In genomic region chr4:46094916-46095825, GRCm38 (mm10) we compare ENCODE assay signal across 9 mouse cellular contexts. TPM values are rescaled to one million over a fixed set of nuclear protein-coding genes. Genes with fewer than 3 reads are reported as not detected.
DNase-seq lines count a peak whose midpoint lies in the region; ATAC-seq lines count a peak whose summit lies in the region.
"Had no signal": no experiment of that assay in that cellular context is flagged by ENCODE, and none has a peak within 500 bp of the region (broad histone marks: within the 10 kb centered on the region; RNA-seq: fewer than 3 reads in every experiment).

No protein-coding gene starts in this region.

- no peak overlapping the region for H3K27ac ChIP-seq in neural tube, embryonic 15.5 days (replicated peaks)
- no peak overlapping the region for H3K27ac ChIP-seq in midbrain, embryonic 16.5 days (ENCODE audit: low read length)
- H3K27ac ChIP-seq: liver, embryonic 15.5 days had no signal

- H3K36me3 ChIP-seq in neural tube, embryonic 15.5 days: no peaks in the 10 kb centered on the region
- no peaks in the 10 kb centered on the region for H3K36me3 ChIP-seq in midbrain, embryonic 16.5 days (ENCODE audit: control insufficient read depth, insufficient read depth, low read length)

- no peak overlapping the region for H3K4me3 ChIP-seq in neural tube, embryonic 15.5 days (replicated peaks)
- no peak overlapping the region for H3K4me3 ChIP-seq in midbrain, embryonic 16.5 days (ENCODE audit: low read depth, low read length)
- H3K4me3 ChIP-seq: liver, embryonic 15.5 days had no signal

- no peaks in the 10 kb centered on the region for H3K27me3 ChIP-seq in neural tube, embryonic 15.5 days (replicated peaks)
- H3K27me3 ChIP-seq in midbrain, embryonic 16.5 days (ENCODE audit: control insufficient read depth, insufficient read depth, low read depth, low read length): no peaks in the 10 kb centered on the region

- intact Hi-C loops in gastrocnemius, postnatal 14 days (cut with DNase I; ENCODE audit: low total_unique reads): no loop called here
- intact Hi-C loops in left cerebral cortex, postnatal 36 days (cut with DNase I): no loop called here

- no peak overlapping the region for H3K4me2 ChIP-seq in neural tube, embryonic 15.5 days
- H3K4me2 ChIP-seq in midbrain, embryonic 16.5 days (ENCODE audit: low read length): no peak overlapping the region
- H3K4me2 ChIP-seq: liver, embryonic 15.5 days had no signal

- DNase-seq in gastrocnemius, adult 18-20 months (ENCODE audit: low spot score): peak; percentile 22
- no peak for DNase-seq in gastrocnemius, adult 8-10 months (ENCODE audit: low spot score in 2 of 2)
- peak; percentile 65 for DNase-seq in retina, postnatal 1 day
- DNase-seq in retina, embryonic 14.5 days (ENCODE audit: low spot score): no peak
- DNase-seq in gastrocnemius, postnatal 14 days: peak; percentile 58
- DNase-seq in left cerebral cortex, postnatal 36 days (ENCODE audit: low spot score in 2 of 2): no peak

- peak; percentile 65 for ATAC-seq in neural tube, embryonic 15.5 days (ENCODE audit: low FRiP score)
- ATAC-seq in midbrain, embryonic 16.5 days: no peak; the same call in 1 of the 2 replicates

- H3K4me1 ChIP-seq in neural tube, embryonic 15.5 days: peaks cover 8% of the 10 kb centered on the region; the same call in 1 of the 2 replicates
- H3K4me1 ChIP-seq in midbrain, embryonic 16.5 days (ENCODE audit: control insufficient read depth, insufficient read depth, low read length): no peaks in the 10 kb centered on the region

- H3K9ac ChIP-seq in neural tube, embryonic 15.5 days (replicated peaks): no peak overlapping the region
- H3K9ac ChIP-seq in midbrain, embryonic 16.5 days (ENCODE audit: low read depth, low read length): no peak overlapping the region
- H3K9ac ChIP-seq: liver, embryonic 15.5 days had no signal

- H3K9me3 ChIP-seq in neural tube, embryonic 15.5 days (replicated peaks): no peaks in the 10 kb centered on the region
- no peaks in the 10 kb centered on the region for H3K9me3 ChIP-seq in midbrain, embryonic 16.5 days (replicated peaks; ENCODE audit: control insufficient read depth, low read length, poor library complexity, severe bottlenecking)
- H3K9me3 ChIP-seq: liver, embryonic 15.5 days had no signal

- 56% methylated on average over 15 of the region's 15 CpGs for WGBS in neural tube, embryonic 15.5 days
- 61% methylated on average over 15 of the region's 15 CpGs for WGBS in midbrain, embryonic 16.5 days

RNA-seq across cellular contexts. Expression of gene Ncbp1, which starts 43.2 kb away (rescaled TPM):
- 10 to 100 TPM; 13.1 to 16.1 TPM for total RNA-seq in gastrocnemius, adult 18-20 months (2021)
- 10 to 100 TPM; 11.7 to 16.9 (median 13.2) TPM for total RNA-seq in gastrocnemius, adult 8-10 months (2022)
- 10 to 100 TPM; 13.2 to 17.5 TPM for total RNA-seq in gastrocnemius, postnatal 14 days (2021)
- 66.0 and 69.6 TPM in 2 replicates for polyA plus RNA-seq in neural tube, embryonic 15.5 days (2015; fragmentation: Nextera tagmentation; extraction: Ambion mirVana)
- polyA plus RNA-seq in midbrain, embryonic 16.5 days (2015; fragmentation: Nextera tagmentation; extraction: Ambion mirVana): 70.2 and 75.7 TPM in 2 replicates
- total RNA-seq in left cerebral cortex, postnatal 36 days (2021): 10 to 100 TPM; 43.3 to 49.9 TPM

RNA-seq across cellular contexts. Expression of gene Tstd2, which starts 43.3 kb away (rescaled TPM):
- 10 to 100 TPM in 1 of 2 experiments, 1 to 10 TPM in 1; 9.6 to 10.2 TPM for total RNA-seq in gastrocnemius, adult 18-20 months (2021)
- total RNA-seq in gastrocnemius, adult 8-10 months (2022): 10 to 100 TPM in 1 of 4 experiments, 1 to 10 TPM in 3; 8.4 to 11.9 (median 9.2) TPM
- total RNA-seq in gastrocnemius, postnatal 14 days (2021): 10 to 100 TPM in 1 of 2 experiments, 1 to 10 TPM in 1; 9.6 to 10.4 TPM
- 27.9 and 30.8 TPM in 2 replicates for polyA plus RNA-seq in neural tube, embryonic 15.5 days (2015; fragmentation: Nextera tagmentation; extraction: Ambion mirVana)
- 24.9 and 31.5 TPM in 2 replicates for polyA plus RNA-seq in midbrain, embryonic 16.5 days (2015; fragmentation: Nextera tagmentation; extraction: Ambion mirVana)
- total RNA-seq in left cerebral cortex, postnatal 36 days (2021): 10 to 100 TPM; 14.3 to 21.4 TPM

RNA-seq across cellular contexts. Expression of gene Tmod1, which starts 56.4 kb away (rescaled TPM):
- 100 to 1,000 TPM; 163 to 194 TPM for total RNA-seq in gastrocnemius, adult 18-20 months (2021)
- total RNA-seq in gastrocnemius, adult 8-10 months (2022): 100 to 1,000 TPM; 175 to 195 (median 187) TPM
- 100 to 1,000 TPM; 228 TPM for total RNA-seq in gastrocnemius, postnatal 14 days (2021)
- 3.5 and 3.6 TPM in 2 replicates for polyA plus RNA-seq in neural tube, embryonic 15.5 days (2015; fragmentation: Nextera tagmentation; extraction: Ambion mirVana)
- polyA plus RNA-seq in midbrain, embryonic 16.5 days (2015; fragmentation: Nextera tagmentation; extraction: Ambion mirVana): 0.80 and 0.85 TPM in 2 replicates
- 10 to 100 TPM; 43.6 to 49.5 TPM for total RNA-seq in left cerebral cortex, postnatal 36 days (2021)

Comparison
In these comparisons a context has a peak if more than half of its experiments do, and no peak if none do; other contexts are left out.
1. DNase-seq: peak in gastrocnemius, adult 18-20 months (single experiment), retina, postnatal 1 day (single experiment) and gastrocnemius, postnatal 14 days (single experiment); none in gastrocnemius, adult 8-10 months (0 of 2), retina, embryonic 14.5 days (single experiment) and left cerebral cortex, postnatal 36 days (0 of 2).